Comparison of ENCODE assay signal across 8 mouse cellular contexts in genomic region chr11:102207825-102208777, GRCm38 (mm10). TPM values are rescaled to one million over a fixed set of nuclear protein-coding genes. Genes with fewer than 3 reads are reported as not detected.
DNase-seq lines count a peak whose midpoint lies in the region; ATAC-seq lines count a peak whose summit lies in the region.

No protein-coding gene starts in this region.

- WGBS in kidney, embryonic 15.5 days = 48% methylated on average over 11 of the region's 11 CpGs
- WGBS in hindbrain, embryonic 11.5 days = 31% methylated on average over 11 of the region's 11 CpGs
- 51% methylated on average over 11 of the region's 11 CpGs for WGBS in stomach, embryonic 14.5 days

- 0 out of 2 replicates have a peak, but pooled peaks cover 3% of the 10 kb centered on the region for H3K27me3 ChIP-seq in kidney, embryonic 15.5 days
- H3K27me3 ChIP-seq in hindbrain, embryonic 11.5 days (ENCODE audit: control insufficient read depth, insufficient read depth, low read length) = no peaks in the 10 kb centered on the region
- H3K27me3 ChIP-seq in stomach, embryonic 14.5 days (ENCODE audit: control insufficient read depth, insufficient read depth, low read length) = no peaks in the 10 kb centered on the region

- H3K4me1 ChIP-seq in kidney, embryonic 15.5 days = peaks cover 54% of the 10 kb centered on the region
- H3K4me1 ChIP-seq in hindbrain, embryonic 11.5 days (replicated peaks; ENCODE audit: control insufficient read depth, insufficient read depth, low read length) = peaks cover 10% of the 10 kb centered on the region; the same call in 1 of the 2 replicates
- peaks cover 26% of the 10 kb centered on the region for H3K4me1 ChIP-seq in stomach, embryonic 14.5 days (ENCODE audit: control insufficient read depth, insufficient read depth, low read length)

- H3K9ac ChIP-seq in kidney, embryonic 15.5 days = 0 out of 2 replicates have a peak overlapping the region, but pooled peaks have one; percentile 1
- no peak overlapping the region for H3K9ac ChIP-seq in hindbrain, embryonic 11.5 days (ENCODE audit: low read depth, low read length)
- H3K9ac ChIP-seq in stomach, embryonic 14.5 days (replicated peaks; ENCODE audit: low read depth, low read length) = no peak overlapping the region

- H3K27ac ChIP-seq in kidney, embryonic 15.5 days = peak overlapping the region; percentile 67; the same call in 1 of the 2 replicates
- H3K27ac ChIP-seq in hindbrain, embryonic 11.5 days (ENCODE audit: low read depth, low read length) = no peak overlapping the region
- peak overlapping the region; percentile 53; the same call in 1 of the 2 replicates for H3K27ac ChIP-seq in stomach, embryonic 14.5 days (ENCODE audit: low read length)

- peak; percentile 15; the same call in 1 of the 2 replicates for ATAC-seq in kidney, embryonic 15.5 days (replicated peaks; ENCODE audit: low FRiP score)
- no peak for ATAC-seq in hindbrain, embryonic 11.5 days (ENCODE audit: low FRiP score)
- ATAC-seq in stomach, embryonic 14.5 days (ENCODE audit: insufficient number of reproducible peaks, insufficient read depth, low FRiP score, low read depth) = no peak
- ATAC-seq in activated CD4-positive, CD25-positive, alpha-beta regulatory T cell, adult 4 months = no peak

- peaks cover 41% of the 10 kb centered on the region for H3K36me3 ChIP-seq in kidney, embryonic 15.5 days
- H3K36me3 ChIP-seq in hindbrain, embryonic 11.5 days (ENCODE audit: control insufficient read depth, insufficient read depth, low read length) = peaks cover 7% of the 10 kb centered on the region
- peaks cover 33% of the 10 kb centered on the region for H3K36me3 ChIP-seq in stomach, embryonic 14.5 days (ENCODE audit: control insufficient read depth, insufficient read depth, low read length)

- H3K9me3 ChIP-seq in kidney, embryonic 15.5 days (replicated peaks) = no peaks in the 10 kb centered on the region
- H3K9me3 ChIP-seq in hindbrain, embryonic 11.5 days (ENCODE audit: control insufficient read depth, low read length) = no peaks in the 10 kb centered on the region
- H3K9me3 ChIP-seq in stomach, embryonic 14.5 days (ENCODE audit: control insufficient read depth, low read depth, low read length) = no peaks in the 10 kb centered on the region

- no peak overlapping the region for H3K4me3 ChIP-seq in kidney, embryonic 15.5 days (replicated peaks)
- no peak overlapping the region for H3K4me3 ChIP-seq in hindbrain, embryonic 11.5 days (ENCODE audit: low read depth, low read length)
- no peak overlapping the region for H3K4me3 ChIP-seq in stomach, embryonic 14.5 days (ENCODE audit: low read depth, low read length)

- DNase-seq in kidney, adult 9 months = no peak
- peak; percentile 78 for DNase-seq in embryo, embryonic 10.5 days (ENCODE audit: low spot score)
- DNase-seq in hindbrain, embryonic 11.5 days (ENCODE audit: low spot score) = peak; percentile 46
- DNase-seq in lung, postnatal 10 days = peak; percentile 83
- DNase-seq in ovary, postnatal 36 days (ENCODE audit: low spot score) = no peak

- H3K4me2 ChIP-seq in kidney, embryonic 15.5 days = peak overlapping the region; percentile 36; the same call in 1 of the 2 replicates
- H3K4me2 ChIP-seq in hindbrain, embryonic 11.5 days (replicated peaks; ENCODE audit: low read depth, low read length) = no peak overlapping the region
- no peak overlapping the region; the same call in 1 of the 2 replicates for H3K4me2 ChIP-seq in stomach, embryonic 14.5 days (replicated peaks; ENCODE audit: low read depth, low read length)

RNA-seq across cellular contexts. Expression of gene G6pc3, which starts 18.7 kb away (rescaled TPM):
- polyA plus RNA-seq in kidney, embryonic 15.5 days (2015; fragmentation: Nextera tagmentation; extraction: Ambion mirVana) = 39.7 and 43.4 TPM in 2 replicates
- 28.8 and 31.9 TPM in 2 replicates for polyA plus RNA-seq in hindbrain, embryonic 11.5 days (2014; fragmentation: Nextera tagmentation; extraction: Ambion mirVana)
- 34.4 and 36.6 TPM in 2 replicates for polyA plus RNA-seq in stomach, embryonic 14.5 days (2014; fragmentation: Nextera tagmentation; extraction: Ambion mirVana)
- polyA plus RNA-seq in activated CD4-positive, CD25-positive, alpha-beta regulatory T cell, adult 4 months (2017; shearing (Covaris generic)) = 10 to 100 TPM; 24.6 to 36.3 TPM

RNA-seq across cellular contexts. Expression of gene Hdac5, which starts 21.9 kb away (rescaled TPM):
- 47.4 and 48.4 TPM in 2 replicates for polyA plus RNA-seq in kidney, embryonic 15.5 days (2015; fragmentation: Nextera tagmentation; extraction: Ambion mirVana)
- polyA plus RNA-seq in hindbrain, embryonic 11.5 days (2014; fragmentation: Nextera tagmentation; extraction: Ambion mirVana) = 32.2 and 36.6 TPM in 2 replicates
- 41.5 and 46.4 TPM in 2 replicates for polyA plus RNA-seq in stomach, embryonic 14.5 days (2014; fragmentation: Nextera tagmentation; extraction: Ambion mirVana)
- polyA plus RNA-seq in activated CD4-positive, CD25-positive, alpha-beta regulatory T cell, adult 4 months (2017; shearing (Covaris generic)) = 1 to 10 TPM; 6.0 to 9.3 TPM

RNA-seq across cellular contexts. Expression of gene Lsm12, which starts 23.0 kb away (rescaled TPM):
- polyA plus RNA-seq in kidney, embryonic 15.5 days (2015; fragmentation: Nextera tagmentation; extraction: Ambion mirVana) = 122 and 135 TPM in 2 replicates
- polyA plus RNA-seq in hindbrain, embryonic 11.5 days (2014; fragmentation: Nextera tagmentation; extraction: Ambion mirVana) = 76.0 and 80.1 TPM in 2 replicates
- 88.2 and 88.5 TPM in 2 replicates for polyA plus RNA-seq in stomach, embryonic 14.5 days (2014; fragmentation: Nextera tagmentation; extraction: Ambion mirVana)
- polyA plus RNA-seq in activated CD4-positive, CD25-positive, alpha-beta regulatory T cell, adult 4 months (2017; shearing (Covaris generic)) = 10 to 100 TPM; 44.8 to 78.5 TPM

RNA-seq across cellular contexts. Expression of gene BC030867, which starts 40.6 kb away (rescaled TPM):
- polyA plus RNA-seq in kidney, embryonic 15.5 days (2015; fragmentation: Nextera tagmentation; extraction: Ambion mirVana) = 18.1 and 22.2 TPM in 2 replicates
- polyA plus RNA-seq in hindbrain, embryonic 11.5 days (2014; fragmentation: Nextera tagmentation; extraction: Ambion mirVana) = 13.2 and 14.0 TPM in 2 replicates
- polyA plus RNA-seq in stomach, embryonic 14.5 days (2014; fragmentation: Nextera tagmentation; extraction: Ambion mirVana) = 11.4 and 11.8 TPM in 2 replicates
- polyA plus RNA-seq in activated CD4-positive, CD25-positive, alpha-beta regulatory T cell, adult 4 months (2017; shearing (Covaris generic)) = 1 to 10 TPM; 2.0 to 3.8 TPM

RNA-seq across cellular contexts. Expression of gene Tmem101, which starts 51.9 kb away (rescaled TPM):
- polyA plus RNA-seq in kidney, embryonic 15.5 days (2015; fragmentation: Nextera tagmentation; extraction: Ambion mirVana) = 35.3 and 36.5 TPM in 2 replicates
- polyA plus RNA-seq in hindbrain, embryonic 11.5 days (2014; fragmentation: Nextera tagmentation; extraction: Ambion mirVana) = 33.2 and 34.4 TPM in 2 replicates
- 23.0 and 24.8 TPM in 2 replicates for polyA plus RNA-seq in stomach, embryonic 14.5 days (2014; fragmentation: Nextera tagmentation; extraction: Ambion mirVana)
- polyA plus RNA-seq in activated CD4-positive, CD25-positive, alpha-beta regulatory T cell, adult 4 months (2017; shearing (Covaris generic)) = 10 to 100 TPM; 13.5 to 15.4 TPM

Comparison
In these comparisons a context has a peak if more than half of its experiments do, and no peak if none do; other contexts are left out.
1. DNase-seq: peak in embryo, embryonic 10.5 days (single experiment), hindbrain, embryonic 11.5 days (single experiment) and lung, postnatal 10 days (single experiment); none in kidney, adult 9 months (single experiment) and ovary, postnatal 36 days (single experiment).